Mouse (Mus musculus) left cerebral cortex, postnatal 4 days (tissue): ENCODE measurements around the gene Rab42. TPM values are rescaled to one million over a fixed set of nuclear protein-coding genes. Genes with fewer than 3 reads are reported as not detected.

Experiments used
- DNase-seq: peaks from one replicate; pipeline ENCODE4 v3.0.0-alpha.2; 2022
- intact Hi-C: fragments of 180-260 bp; cut with DNase I; formaldehyde crosslinking; loops from one replicate; pipeline ENCODE4 v1.15.1; 2025
- total RNA-seq, 2 experiments: library from RNA; stranded (reverse); gene quantifications; 2 replicates each; pipeline ENCODE4 v1.2.3; 2021

Gene Rab42
- total RNA-seq, 2 experiments from 2014 or later, result 1.4 to 2.1 TPM

DNA sequence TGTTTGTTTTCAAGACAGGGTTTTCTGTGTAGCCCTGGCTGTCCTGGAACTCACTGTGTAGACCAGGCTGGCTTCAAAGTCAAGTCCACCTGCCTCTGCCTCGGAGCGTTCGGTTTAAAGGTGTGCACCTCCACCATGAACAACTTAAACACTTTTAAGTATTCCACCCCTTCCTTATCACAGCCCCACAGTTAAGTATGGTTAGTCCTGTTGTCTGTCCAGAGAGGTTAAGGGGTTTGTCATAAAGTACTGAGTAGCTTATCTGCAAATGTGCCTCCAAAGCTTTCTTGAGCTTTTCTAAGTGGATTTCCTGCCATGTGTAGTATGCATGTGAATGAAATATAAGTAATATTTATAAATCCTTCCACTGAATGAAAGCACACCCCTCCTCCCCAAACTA is 27.2 kb downstream of the Rab42 start:
- DNase-seq, result no peak
- intact Hi-C loops, result no loop called here

DNA sequence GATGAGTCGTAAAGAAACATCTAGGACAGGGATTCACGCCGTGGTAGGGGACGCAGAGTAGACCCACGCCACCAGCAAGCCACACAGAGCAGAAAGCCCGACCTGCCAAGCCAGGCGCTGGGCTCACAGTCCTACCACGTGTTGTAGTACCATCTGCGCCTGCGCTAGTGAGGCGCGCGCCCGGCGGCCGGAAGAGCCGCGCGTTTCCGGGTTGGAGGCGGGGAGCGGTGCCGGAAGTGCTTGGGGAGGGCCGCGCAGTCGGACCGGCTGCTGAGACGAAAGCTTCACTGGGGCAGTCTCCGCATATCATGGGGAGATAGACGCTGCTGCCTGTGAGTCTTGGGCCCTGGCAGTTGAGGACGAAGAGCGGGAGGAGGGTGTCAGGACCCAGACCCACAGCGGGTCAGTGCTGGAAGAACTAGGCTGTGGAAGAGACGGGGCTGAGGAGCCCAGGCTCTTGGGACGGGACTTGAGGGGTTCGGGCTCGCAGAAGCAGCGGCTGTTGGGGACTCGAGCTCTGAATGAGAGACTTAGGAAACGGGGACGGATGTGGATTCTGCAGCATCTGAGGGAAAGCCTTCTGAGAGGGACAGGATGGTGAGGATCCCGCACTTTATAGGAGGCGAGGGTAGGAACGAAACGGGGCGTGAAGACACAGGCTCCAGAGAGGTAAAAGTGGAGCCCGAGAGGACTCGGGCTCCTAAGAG is 28.9 kb downstream of the Rab42 start, which contains the start of gene Taf12:
TSS of gene Taf12 (plus strand) at position 220 of the 707 bp plus-strand sequence.
- intact Hi-C loops, result no loop called here
- DNase-seq, result peak; percentile 94

DNA sequence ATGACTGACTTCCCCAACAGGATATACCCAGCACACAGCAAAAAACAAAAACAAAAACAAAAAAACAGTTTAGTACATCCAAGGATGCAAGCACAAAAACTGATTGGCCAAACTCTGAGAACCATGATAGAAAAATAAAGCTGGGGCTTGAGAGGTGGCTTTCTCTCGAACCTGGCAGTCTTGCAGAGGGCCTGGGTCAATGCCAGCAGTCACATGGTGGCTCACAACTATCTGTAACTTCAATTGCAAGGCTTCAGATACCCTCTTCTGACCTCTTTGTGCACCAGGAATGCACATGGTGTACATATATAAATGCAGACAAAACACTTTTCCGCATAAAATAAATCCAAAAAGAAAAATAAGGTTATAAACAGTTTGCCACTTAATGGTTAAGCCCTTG is 30.0 kb downstream of the Rab42 start:
- peak; percentile 51 for DNase-seq
- intact Hi-C loops, result no loop called here

DNA sequence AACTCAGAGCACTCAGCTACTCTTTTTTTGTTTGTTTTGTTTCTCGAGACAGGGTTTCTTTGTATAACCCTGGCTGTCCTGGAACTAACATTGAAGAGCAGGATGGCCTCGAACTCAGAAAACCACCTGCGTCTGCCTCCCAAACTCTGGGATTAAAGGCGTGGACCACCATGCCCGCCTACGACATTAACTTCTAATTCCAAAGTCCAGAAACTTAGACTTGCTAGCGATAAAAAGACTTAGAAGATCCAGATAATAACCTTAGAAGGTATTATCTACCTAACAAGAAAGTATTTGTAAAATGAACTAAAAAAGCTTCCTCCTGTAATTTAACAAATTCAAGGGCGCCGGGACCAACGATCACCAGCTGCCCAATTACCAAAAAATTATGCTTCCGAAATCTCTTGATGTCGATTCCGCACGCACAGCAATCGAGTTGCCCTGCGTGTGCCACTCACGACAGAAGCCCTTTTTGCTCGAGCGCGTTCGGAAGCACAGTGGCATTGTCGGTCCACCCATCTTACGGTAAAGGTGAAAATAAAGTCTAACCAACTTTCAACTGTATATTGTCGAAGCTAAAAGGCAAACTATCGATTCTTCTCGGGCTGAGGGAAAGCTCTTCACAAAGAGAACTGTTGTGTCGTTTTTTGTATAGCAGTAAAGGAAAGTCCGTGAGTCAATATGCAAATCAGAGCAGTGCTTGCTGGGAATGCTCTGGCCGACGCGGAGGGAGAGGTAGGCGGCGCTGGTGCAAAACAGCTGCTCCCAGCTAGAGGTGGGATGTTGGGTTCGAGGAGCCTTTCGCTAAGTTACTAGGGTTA is 33.2 kb downstream of the Rab42 start:
- DNase-seq, result peak; percentile 85
- intact Hi-C loops, result no loop called here

DNA sequence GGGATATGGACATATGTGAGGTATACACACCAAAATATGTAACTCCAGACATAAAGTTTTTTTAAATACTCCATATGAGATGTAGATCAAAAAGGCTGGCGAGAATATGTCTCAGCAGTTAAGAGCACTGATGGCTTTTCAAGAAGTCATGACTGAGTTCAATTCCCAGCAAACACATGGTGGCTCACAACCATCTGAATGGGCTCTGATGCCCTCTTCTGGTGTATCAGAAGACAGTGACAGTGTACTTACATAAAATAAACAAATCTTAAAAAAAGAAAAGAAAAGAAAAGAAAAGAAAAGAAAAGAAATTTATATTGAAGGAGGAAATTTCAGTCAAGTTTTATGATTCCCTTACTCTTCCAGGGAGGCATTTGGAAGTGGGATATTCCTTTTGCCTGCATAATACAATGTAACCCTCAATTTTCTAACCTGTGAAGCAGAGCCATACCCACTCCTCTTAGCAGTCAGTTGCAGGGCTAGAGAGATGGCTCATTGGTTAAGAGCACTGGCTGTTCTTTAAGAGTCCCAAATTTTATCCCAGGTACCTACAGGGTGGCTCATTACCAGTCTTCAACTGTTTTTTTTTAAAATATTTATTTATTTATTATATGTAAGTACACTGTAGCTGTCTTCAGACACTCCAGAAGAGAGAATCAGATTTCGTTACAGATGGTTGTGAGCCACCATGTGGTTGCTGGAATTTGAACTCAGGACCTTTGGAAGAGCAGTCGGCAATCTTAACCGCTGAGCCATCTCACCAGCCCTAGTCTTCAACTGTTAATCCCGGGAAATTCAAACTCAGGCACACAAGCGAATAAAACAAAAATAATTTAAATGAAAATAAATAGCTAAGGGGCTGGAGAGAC is 34.1 kb downstream of the Rab42 start:
- intact Hi-C loops, result no loop called here
- no peak for DNase-seq

DNA sequence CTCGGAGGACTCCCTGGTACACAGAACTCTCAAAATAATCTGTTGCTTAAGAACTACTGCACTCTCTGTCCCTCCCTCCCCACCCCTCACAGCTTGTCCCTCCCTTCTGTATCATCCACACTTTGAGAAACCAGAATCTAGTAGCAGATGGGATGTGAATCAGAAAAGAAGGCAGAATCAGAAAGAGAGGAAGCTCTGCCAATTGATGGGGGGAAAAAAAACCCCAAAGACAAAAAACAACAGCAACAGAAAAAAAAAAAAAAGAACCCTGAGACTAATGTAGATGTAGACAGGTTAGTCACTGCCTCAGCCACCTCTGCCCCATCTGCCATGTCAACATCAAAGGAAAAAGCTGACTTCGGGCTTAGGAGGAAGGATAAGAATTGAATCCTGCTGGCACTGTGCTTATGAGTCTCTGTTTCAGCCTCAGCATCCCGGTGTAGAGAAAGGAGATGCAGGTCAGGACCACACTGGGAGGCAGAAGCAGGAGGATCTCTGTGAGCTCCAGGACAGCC is 36.3 kb downstream of the Rab42 start:
- no peak for DNase-seq
- intact Hi-C loops, result no loop called here

DNA sequence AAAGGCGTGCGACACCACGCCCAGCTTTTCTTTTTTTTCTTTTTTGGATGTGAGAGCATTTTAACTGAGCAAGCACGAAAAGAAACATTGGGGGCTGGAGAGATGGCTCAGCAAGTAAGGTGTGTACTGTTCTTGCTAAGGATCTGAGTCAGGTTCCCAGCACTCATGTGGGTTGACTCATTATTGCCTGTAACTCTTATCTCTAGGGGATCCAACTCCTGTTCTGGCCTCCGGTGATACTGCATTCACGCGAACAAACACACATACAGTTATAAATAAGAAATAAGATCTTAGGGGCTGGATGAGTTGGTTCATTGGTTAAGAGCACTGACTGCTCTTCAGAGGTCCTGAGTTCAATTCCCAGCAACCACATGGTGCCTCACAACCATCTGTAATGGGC is 39.9 kb downstream of the Rab42 start:
- intact Hi-C loops, result no loop called here
- no peak for DNase-seq

DNA sequence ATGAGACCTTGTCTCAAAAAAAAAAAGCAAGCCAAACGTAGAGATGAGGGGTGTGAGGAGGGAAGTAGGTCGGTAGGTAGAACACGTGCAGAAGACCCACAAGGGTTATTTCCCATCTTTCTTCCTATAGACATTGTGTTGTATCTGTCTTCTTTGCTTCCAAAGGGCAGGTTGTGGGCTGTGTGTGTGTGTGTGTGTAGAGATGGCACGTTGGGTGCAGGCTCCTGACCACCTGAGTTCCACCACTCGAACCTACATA is 40.9 kb downstream of the Rab42 start:
- no peak for DNase-seq
- intact Hi-C loops, result no loop called here

DNA sequence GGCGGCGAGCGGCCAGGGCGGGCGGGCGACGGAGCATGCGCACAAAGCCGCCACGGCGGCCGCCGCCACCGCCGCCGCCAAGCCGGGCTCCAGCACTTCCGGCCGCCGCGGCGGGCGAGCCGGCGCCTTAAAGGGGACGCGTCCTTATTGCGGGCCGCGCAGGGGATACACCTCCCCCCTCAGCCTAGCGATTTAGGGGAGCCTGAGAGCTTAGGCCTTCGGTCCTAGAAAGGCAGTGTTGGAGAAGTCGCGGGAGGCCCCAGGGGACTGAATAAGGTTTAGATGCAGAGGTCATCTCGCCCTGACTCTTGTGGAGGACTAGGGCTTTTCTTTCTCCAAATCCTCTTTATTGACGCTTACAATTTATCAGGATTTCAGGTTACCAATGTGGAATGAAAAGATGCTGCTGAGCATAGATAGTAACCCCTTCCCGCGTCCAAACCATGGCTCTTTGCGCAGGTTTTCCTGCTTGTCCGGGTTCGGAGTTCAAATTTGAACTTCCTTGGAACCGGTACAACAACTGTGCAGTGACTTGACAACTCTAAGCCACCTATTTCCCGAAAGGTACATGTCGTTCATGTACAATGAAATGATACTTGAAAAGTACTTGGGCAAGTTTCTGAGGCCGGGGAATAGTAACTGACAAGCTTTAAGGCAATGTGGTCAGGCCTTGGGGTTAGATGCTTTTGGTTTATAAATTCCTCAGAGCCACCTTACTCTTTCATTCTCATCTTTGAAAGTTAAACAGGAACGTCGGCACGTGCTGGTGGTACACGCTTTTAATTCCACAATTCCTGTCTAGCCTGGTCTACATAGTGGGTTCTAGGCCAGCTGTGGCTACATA is 41.4 kb downstream of the Rab42 start, which contains the start of gene Gmeb1:
TSS of gene Gmeb1 (minus strand) at position 89 of the 844 bp plus-strand sequence.
- intact Hi-C loops, result no loop called here

DNA sequence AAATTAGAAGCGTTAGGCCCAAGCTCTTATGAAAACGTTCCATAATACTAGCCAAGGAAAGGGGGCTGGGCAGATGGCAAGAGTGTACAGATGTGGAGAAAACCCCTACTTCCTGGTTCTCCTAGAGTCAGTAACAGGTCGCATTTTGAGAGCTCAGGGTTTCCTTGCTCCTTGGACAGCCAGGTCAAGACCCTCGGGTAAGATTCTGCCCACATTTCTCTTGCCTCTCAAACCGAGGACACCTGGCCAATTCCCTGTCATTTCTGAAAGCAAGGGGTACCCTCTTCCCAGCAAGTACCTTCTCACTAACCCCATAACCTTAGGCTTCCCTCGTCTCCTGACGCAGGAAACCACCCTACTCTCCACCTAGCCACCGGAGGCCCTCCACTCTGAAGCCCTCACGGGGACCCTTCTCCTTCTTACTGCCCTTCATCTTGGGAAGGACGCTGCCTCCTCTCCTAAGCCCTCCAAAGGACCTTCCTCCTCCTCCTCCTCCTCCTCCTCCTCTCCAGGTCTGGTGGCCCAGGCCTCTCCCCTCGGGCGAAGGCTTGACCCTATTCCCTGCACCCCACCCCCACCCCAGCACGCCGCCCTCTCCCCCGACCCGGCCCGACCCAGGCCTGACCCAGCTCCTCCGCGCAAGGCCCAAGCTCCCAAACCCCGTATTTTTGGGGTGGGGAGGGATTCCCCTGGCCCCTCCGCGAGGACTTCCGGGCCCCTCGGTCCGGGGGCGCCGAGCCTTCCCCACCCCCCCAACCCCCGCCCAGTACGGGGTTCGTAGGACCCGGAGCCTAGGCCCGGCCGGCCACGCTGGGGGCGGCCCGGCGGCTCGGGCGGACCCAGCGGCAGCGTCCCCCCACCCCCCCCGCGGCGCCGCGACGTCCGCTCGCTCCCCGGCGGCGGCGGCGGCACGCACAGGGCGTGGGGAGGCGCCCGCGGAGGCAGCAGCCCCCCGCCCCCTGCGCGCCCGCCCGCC is 42.5 kb downstream of the Rab42 start:
- DNase-seq, result peak; percentile 65
- intact Hi-C loops, result no loop called here

More for the DNA sequence above, 41.4 kb downstream of the Rab42 start, which contains the start of gene Gmeb1:
- peak; percentile 84 for DNase-seq

DNA sequence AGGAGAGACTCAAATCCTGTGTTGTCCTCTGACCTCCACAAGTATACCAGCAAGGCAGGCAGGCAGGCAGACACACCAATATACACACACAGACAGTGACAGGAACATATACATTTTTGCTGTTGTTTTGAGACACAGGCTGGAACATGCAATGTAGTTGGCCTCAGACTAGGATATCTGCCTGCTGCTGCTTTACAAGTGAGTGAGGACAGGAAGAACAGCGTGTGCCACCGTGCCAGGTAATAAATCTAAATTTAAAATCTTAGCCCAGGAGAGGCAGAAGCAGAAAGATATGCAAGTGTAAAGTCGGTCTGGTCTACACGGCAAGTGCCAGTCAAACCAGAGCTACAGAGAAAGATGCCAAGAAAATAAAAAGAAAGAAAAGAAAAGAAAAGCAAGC is 43.9 kb downstream of the Rab42 start:
- no peak for DNase-seq
- intact Hi-C loops, result no loop called here

DNA sequence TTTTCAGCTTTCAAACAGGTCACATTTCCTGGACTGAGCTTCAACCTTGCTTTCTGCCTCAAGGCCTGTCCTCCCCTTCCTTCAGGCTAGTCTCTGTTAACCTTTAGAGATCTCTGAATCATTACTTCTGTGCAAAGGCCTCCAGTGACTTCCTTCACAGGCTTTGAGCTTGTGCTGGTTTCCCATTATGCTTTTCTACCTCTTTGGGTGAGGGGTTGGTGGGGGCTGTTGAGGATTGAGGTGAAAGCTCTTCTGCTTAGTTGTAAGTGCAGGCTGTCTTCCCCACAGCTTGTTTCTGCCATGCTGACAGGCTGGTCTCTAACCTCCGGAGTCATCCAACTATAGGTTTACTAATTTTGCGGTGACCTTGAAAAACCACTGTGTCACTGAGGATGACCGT is 46.8 kb downstream of the Rab42 start:
- intact Hi-C loops, result no loop called here
- DNase-seq, result no peak

DNA sequence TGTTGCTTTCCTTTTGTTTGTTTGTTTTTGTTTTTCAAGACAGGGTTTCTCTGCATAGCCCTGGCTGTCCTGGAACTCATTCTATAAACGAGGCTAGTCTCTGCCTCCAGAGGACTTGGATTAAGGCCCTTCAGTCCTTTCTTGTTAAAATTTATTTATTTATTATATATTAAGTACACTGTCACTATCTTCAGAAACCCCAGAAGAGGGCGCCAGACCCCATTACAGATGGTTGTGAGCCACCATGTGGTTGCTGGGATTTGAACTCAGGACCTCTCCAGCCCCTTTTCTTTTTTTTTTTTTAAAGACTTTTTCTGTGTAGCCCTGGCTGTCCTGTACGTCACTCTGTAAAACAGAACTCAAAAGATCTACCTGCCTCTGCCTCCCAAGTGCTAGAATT is 48.2 kb downstream of the Rab42 start:
- no peak for DNase-seq
- intact Hi-C loops, result no loop called here

DNA sequence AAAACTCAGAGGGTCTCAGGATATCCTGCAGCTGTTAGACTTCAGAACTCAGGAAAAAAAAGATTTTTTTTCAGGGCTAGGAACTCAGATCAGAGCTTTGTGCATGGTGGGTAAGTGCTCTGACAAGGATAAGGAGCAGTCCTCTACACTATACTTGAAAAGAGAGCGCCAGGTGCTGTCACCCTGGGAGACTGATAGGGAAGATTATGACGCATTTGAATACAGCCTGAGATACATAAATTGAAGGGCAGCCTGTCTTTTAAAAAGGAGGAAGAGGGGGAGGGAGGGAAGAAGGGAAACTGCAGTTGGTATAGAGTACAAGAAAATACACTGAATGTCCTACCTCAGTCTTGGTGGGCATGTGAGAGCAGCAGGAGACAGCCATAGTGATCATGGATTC is 49.6 kb downstream of the Rab42 start:
- DNase-seq, result no peak
- intact Hi-C loops, result no loop called here

DNA sequence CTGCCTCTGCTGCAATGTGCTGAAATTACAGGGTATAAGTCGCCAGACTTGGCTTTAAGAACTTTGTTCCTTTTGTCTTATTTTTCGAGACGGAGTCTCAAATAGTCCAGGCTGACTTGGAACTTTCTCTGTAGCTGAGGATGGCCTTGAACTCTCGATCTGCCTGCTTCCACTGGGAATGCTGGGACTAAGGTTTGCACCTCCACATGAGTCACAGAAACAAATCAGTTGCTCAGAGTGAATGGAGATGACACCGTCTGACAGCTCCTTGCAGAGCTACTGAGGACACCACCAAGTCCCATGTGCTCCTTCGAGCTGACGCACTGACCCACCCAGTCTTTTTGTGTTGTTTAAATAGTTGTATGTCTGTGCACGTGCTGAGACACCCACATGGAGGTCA is 50.1 kb downstream of the Rab42 start:
- DNase-seq, result no peak
- intact Hi-C loops, result no loop called here
